Mouse (Mus musculus) limb, embryonic 13.5 days (tissue): ENCODE results near the gene Nog. TPM values are rescaled to one million over a fixed set of nuclear protein-coding genes. Genes with fewer than 3 reads are reported as not detected.

Experiments used
- ATAC-seq: fragments of 200-750 bp; cut with Nextera tagmentation; 2 replicates; pipeline ENCODE4 v1.8.0; 2017; ENCODE audit warnings: low read depth, moderate number of reproducible peaks, moderate TSS enrichment; ENCODE audit not compliant: low FRiP score
- H3K27ac ChIP-seq: fragments of 300-500 bp; sonication (generic); 2 replicates; pipeline ENCODE4 v1.5.1; 2015; ENCODE audit warnings: inconsistent platforms, mild to moderate bottlenecking, moderate library complexity
- H3K27me3 ChIP-seq: fragments of 300-500 bp; sonication (generic); 2 replicates; pipeline ENCODE4 v1.6.1; 2015; ENCODE audit warnings: mild to moderate bottlenecking, inconsistent platforms
- H3K36me3 ChIP-seq: fragments of 300-500 bp; sonication (generic); 2 replicates; pipeline ENCODE4 v1.6.1; 2015; ENCODE audit warnings: inconsistent platforms, mild to moderate bottlenecking, moderate library complexity
- H3K4me1 ChIP-seq: fragments of 300-500 bp; sonication (generic); 2 replicates; pipeline ENCODE4 v1.6.1; 2015; ENCODE audit warnings: inconsistent platforms
- H3K4me2 ChIP-seq: fragments of 300-500 bp; sonication (generic); replicated peaks from 2 replicates; pipeline ENCODE4 v1.6.1; 2015; ENCODE audit warnings: inconsistent platforms, mild to moderate bottlenecking, moderate library complexity
- H3K4me3 ChIP-seq: fragments of 300-500 bp; sonication (generic); 2 replicates; pipeline ENCODE4 v1.5.1; 2015; ENCODE audit warnings: moderate library complexity, mild to moderate bottlenecking, inconsistent platforms
- H3K9ac ChIP-seq: fragments of 300-500 bp; sonication (generic); 2 replicates; pipeline ENCODE4 v1.6.1; 2015; ENCODE audit warnings: mild to moderate bottlenecking, inconsistent platforms
- H3K9me3 ChIP-seq: fragments of 300-500 bp; sonication (generic); 2 replicates; pipeline ENCODE4 v1.6.1; 2016; ENCODE audit warnings: inconsistent platforms
- WGBS: fragments of 180-500 bp; shearing (Covaris S2); methylation state at CpG from one replicate; pipeline ENCODE4 v1.1.7; 2015; 5-methylcytosine and 5-hydroxymethylcytosine counted together
- polyA plus RNA-seq: library from polyadenylated mRNA; unstranded; fragments of >200 nt; fragmentation: Nextera tagmentation; extraction: Ambion mirVana; gene quantifications from 2 replicates; pipeline ENCODE4 v1.2.1, GENCODE M21; 2015

The Nog gene
- 8.5 and 9.7 TPM in 2 replicates for polyA plus RNA-seq

DNA sequence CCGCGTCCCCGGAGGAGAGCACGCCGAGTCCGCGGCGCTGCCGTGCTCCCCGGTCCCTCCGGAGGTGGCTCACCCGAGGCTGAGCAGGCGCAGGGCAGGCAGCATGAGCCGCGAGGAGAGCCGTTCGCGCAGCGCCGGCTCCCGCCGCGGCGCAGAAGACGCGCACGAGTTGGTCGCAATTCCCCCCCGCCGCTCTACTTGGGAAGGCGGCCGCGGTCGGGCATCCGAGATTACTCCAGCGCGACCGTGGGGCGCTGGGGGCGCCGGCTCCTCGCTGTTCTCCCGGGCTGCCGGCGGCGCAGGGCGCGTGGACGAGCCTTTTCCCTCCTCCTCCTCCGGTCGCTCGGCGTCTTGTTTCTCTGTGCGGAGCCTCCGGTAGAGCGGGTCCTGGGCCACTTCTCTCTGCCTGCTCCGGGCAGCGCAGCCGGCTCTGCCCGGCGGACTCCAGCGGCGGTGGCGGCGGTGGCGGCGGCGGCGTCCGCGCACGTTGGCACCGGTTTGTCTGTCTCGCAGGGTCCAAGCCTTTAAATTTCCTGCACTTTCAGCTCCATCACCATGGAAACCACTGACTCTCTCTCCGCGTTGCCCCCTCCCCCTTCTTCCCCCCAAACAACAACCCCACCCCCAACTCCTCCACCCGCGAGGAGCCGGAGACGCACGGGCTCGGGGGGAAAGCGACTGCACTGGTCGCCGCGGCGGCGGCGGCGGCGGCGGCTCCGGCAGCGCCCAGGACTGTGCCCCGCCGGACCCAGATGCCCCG is at the start of gene Nog:
Gene Nog (minus strand): TSS at position 277 of the 760 bp plus-strand sequence.
- under 1% methylated on average over 87 of the region's 97 CpGs for WGBS
- ATAC-seq = peak; percentile 49
- H3K9me3 ChIP-seq = no peaks in the 10 kb centered on the region

GRCm38 (mm10) chr11:89340238-89340637 is 38.1 kb upstream of the Nog start:
- no peaks in the 10 kb centered on the region for H3K36me3 ChIP-seq
- no peak overlapping the region for H3K4me2 ChIP-seq
- no peaks in the 10 kb centered on the region; the same call in 1 of the 2 replicates for H3K27me3 ChIP-seq
- H3K4me3 ChIP-seq = no peak overlapping the region
- no peak overlapping the region; the same call in 1 of the 2 replicates for H3K27ac ChIP-seq
- H3K9me3 ChIP-seq = 0 out of 2 replicates have a peak, but pooled peaks cover 4% of the 10 kb centered on the region
- peaks cover 12% of the 10 kb centered on the region for H3K4me1 ChIP-seq
- no peak for ATAC-seq
- no peak overlapping the region for H3K9ac ChIP-seq
- WGBS = 22% methylated on average over 12 of the region's 12 CpGs

More for the DNA sequence above, at the start of gene Nog:
- H3K9ac ChIP-seq = peak within 1 kb of the TSS; percentile 82
- peak within 1 kb of the TSS; percentile 90 for H3K27ac ChIP-seq
- H3K4me3 ChIP-seq = peak within 1 kb of the TSS; percentile 71
- H3K4me2 ChIP-seq = peak within 1 kb of the TSS; percentile 90
- peaks cover 27% of the 10 kb centered on the region for H3K4me1 ChIP-seq
- no peaks in the 10 kb centered on the region for H3K36me3 ChIP-seq
- H3K27me3 ChIP-seq = peaks cover 45% of the 10 kb centered on the region

- WGBS = 55% methylated on average over 8 of the region's 8 CpGs
- H3K27ac ChIP-seq = no peak overlapping the region
Measured at GRCm38 (mm10) chr11:89339783-89340182, 37.7 kb upstream of the Nog start.

GRCm38 (mm10) chr11:89337910-89338309 is 35.8 kb upstream of the Nog start:
- Histone ChIP-seq H3K36me3 (no peaks in the 10 kb centered on the region), H3K4me3 (no peak overlapping the region), H3K4me2 (no peak overlapping the region), H3K9me3 (0 out of 2 replicates have a peak, but pooled peaks cover 4% of the 10 kb centered on the region), H3K4me1 (peaks cover 12% of the 10 kb centered on the region), H3K27ac (no peak overlapping the region), H3K27me3 (no peaks in the 10 kb centered on the region; the same call in 1 of the 2 replicates), H3K9ac (no peak overlapping the region)
- ATAC-seq = no peak

More at GRCm38 (mm10) chr11:89339783-89340182, 37.7 kb upstream of the Nog start:
- H3K4me3 ChIP-seq = no peak overlapping the region
- H3K36me3 ChIP-seq = no peaks in the 10 kb centered on the region
- H3K4me2 ChIP-seq = no peak overlapping the region
- ATAC-seq = no peak
- H3K27me3 ChIP-seq = no peaks in the 10 kb centered on the region; the same call in 1 of the 2 replicates
- H3K9me3 ChIP-seq = 0 out of 2 replicates have a peak, but pooled peaks cover 4% of the 10 kb centered on the region
- H3K4me1 ChIP-seq = peaks cover 12% of the 10 kb centered on the region
- H3K9ac ChIP-seq = no peak overlapping the region

GRCm38 (mm10) chr11:89327089-89327881 is 25.2 kb upstream of the Nog start:
- ATAC-seq = peak; percentile 72; the same call in 1 of the 2 replicates
- no peak overlapping the region for H3K27ac ChIP-seq
- H3K4me2 ChIP-seq = no peak overlapping the region
- H3K36me3 ChIP-seq = no peaks in the 10 kb centered on the region
- peaks cover 14% of the 10 kb centered on the region for H3K4me1 ChIP-seq
- peaks cover 9% of the 10 kb centered on the region; the same call in 1 of the 2 replicates for H3K27me3 ChIP-seq
- H3K4me3 ChIP-seq = no peak overlapping the region
- H3K9me3 ChIP-seq = no peaks in the 10 kb centered on the region
- WGBS = 19% methylated on average over 11 of the region's 11 CpGs
- no peak overlapping the region for H3K9ac ChIP-seq

DNA sequence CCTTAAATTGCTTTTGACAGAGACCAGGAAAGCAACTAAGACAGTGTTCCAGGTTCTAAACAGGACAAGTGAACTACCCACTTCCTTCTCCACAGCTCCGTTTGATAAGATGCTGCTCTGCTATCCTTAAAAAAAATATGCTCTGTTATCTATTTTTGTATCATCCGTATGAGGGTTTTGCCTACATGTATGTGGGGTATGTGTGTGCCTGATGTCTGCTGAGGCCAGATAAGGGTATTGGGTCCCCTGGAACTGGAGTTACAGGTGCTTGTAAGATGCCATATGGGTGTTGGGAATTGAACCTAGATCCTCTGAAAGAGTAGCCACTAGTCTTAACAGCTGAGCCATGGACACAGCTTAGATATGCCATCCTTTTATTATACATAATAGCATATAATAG is 19.6 kb upstream of the Nog start:
- ATAC-seq = no peak
- Histone ChIP-seq H3K4me2 (no peak overlapping the region), H3K27me3 (peaks cover 17% of the 10 kb centered on the region; the same call in 1 of the 2 replicates), H3K4me3 (no peak overlapping the region), H3K27ac (no peak overlapping the region), H3K4me1 (peaks cover 4% of the 10 kb centered on the region), H3K36me3 (no peaks in the 10 kb centered on the region), H3K9ac (no peak overlapping the region), H3K9me3 (no peaks in the 10 kb centered on the region)
- 94% methylated on average over 2 of the region's 2 CpGs for WGBS

- Histone ChIP-seq H3K27ac (no peak overlapping the region), H3K9me3 (no peaks in the 10 kb centered on the region), H3K9ac (no peak overlapping the region), H3K4me3 (no peak overlapping the region), H3K36me3 (no peaks in the 10 kb centered on the region), H3K27me3 (peaks cover 11% of the 10 kb centered on the region; the same call in 1 of the 2 replicates), H3K4me2 (no peak overlapping the region), H3K4me1 (peaks cover 4% of the 10 kb centered on the region)
- no peak for ATAC-seq
- 56% methylated on average over 6 of the region's 6 CpGs for WGBS
Measured at GRCm38 (mm10) chr11:89319675-89320074, 17.5 kb upstream of the Nog start.

GRCm38 (mm10) chr11:89318324-89318723 is 16.2 kb upstream of the Nog start:
- 6% methylated on average over 8 of the region's 8 CpGs for WGBS
- no peak overlapping the region for H3K9ac ChIP-seq
- no peak overlapping the region for H3K4me3 ChIP-seq
- no peaks in the 10 kb centered on the region for H3K36me3 ChIP-seq
- H3K27me3 ChIP-seq = peaks cover 16% of the 10 kb centered on the region; the same call in 1 of the 2 replicates
- no peak overlapping the region for H3K27ac ChIP-seq
- no peak overlapping the region for H3K4me2 ChIP-seq
- H3K9me3 ChIP-seq = no peaks in the 10 kb centered on the region
- ATAC-seq = no peak
- peaks cover 4% of the 10 kb centered on the region for H3K4me1 ChIP-seq

DNA sequence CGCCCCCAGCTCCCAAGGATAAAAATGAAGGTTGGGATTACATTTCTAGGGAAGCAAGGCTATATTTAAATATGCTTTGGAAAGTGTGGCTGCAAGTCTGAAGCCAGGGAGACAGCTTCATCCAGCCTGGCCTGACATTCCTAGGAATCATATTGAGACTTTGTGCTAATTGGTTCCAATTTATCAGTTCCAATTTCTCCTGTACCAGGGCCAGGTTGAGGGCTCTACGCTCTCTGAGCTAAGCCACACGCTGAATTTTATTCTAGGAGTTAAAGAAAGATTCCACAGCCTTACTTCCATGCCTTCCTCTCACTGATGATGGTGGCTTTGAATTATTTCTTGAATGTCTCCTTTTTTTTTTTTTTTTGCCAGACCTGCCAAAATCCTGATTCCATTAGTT is 15.6 kb upstream of the Nog start:
- peaks cover 16% of the 10 kb centered on the region; the same call in 1 of the 2 replicates for H3K27me3 ChIP-seq
- 61% methylated on average over 3 of the region's 3 CpGs for WGBS
- no peak overlapping the region for H3K9ac ChIP-seq
- H3K9me3 ChIP-seq = no peaks in the 10 kb centered on the region
- no peak overlapping the region for H3K27ac ChIP-seq
- H3K36me3 ChIP-seq = no peaks in the 10 kb centered on the region
- ATAC-seq = no peak
- H3K4me3 ChIP-seq = no peak overlapping the region
- H3K4me2 ChIP-seq = no peak overlapping the region
- peaks cover 5% of the 10 kb centered on the region for H3K4me1 ChIP-seq

DNA sequence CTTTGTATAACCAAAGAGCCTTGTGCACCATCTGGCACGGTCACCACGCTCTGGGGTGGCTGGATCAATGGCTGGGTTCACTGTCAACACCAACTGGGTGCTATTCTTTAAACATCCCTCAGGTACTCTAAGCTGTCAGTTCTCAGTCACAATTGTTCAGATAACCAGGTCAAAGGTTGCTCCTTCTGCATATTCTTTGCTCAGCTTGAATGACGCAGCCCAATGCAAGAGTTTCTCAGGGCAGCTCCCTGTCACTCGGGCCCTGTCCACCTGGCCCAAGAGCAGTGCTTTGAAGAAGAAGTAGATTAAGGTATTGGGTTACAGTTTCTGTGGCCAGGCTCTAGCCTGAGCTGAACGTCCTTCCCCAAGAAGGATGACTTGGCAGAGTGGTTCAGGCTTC is 12.2 kb upstream of the Nog start:
- Histone ChIP-seq H3K9ac (no peak overlapping the region), H3K4me3 (no peak overlapping the region), H3K4me1 (peaks cover 10% of the 10 kb centered on the region), H3K4me2 (no peak overlapping the region), H3K27ac (no peak overlapping the region), H3K27me3 (peaks cover 16% of the 10 kb centered on the region; the same call in 1 of the 2 replicates), H3K36me3 (no peaks in the 10 kb centered on the region), H3K9me3 (no peaks in the 10 kb centered on the region)
- ATAC-seq = no peak
- 54% methylated on average over 5 of the region's 5 CpGs for WGBS

GRCm38 (mm10) chr11:89312378-89312777 is 10.2 kb upstream of the Nog start:
- ATAC-seq = no peak
- peaks cover 19% of the 10 kb centered on the region for H3K27me3 ChIP-seq

GRCm38 (mm10) chr11:89310217-89310616 is 8.1 kb upstream of the Nog start:
- Histone ChIP-seq H3K36me3 (no peaks in the 10 kb centered on the region), H3K9ac (no peak overlapping the region), H3K4me2 (no peak overlapping the region), H3K4me1 (peaks cover 10% of the 10 kb centered on the region; the same call in 1 of the 2 replicates), H3K4me3 (no peak overlapping the region), H3K27ac (no peak overlapping the region), H3K9me3 (no peaks in the 10 kb centered on the region), H3K27me3 (peaks cover 30% of the 10 kb centered on the region)
- ATAC-seq = no peak
- WGBS = 63% methylated on average over 11 of the region's 11 CpGs

More at GRCm38 (mm10) chr11:89312378-89312777, 10.2 kb upstream of the Nog start:
- no peak overlapping the region for H3K27ac ChIP-seq
- peaks cover 10% of the 10 kb centered on the region; the same call in 1 of the 2 replicates for H3K4me1 ChIP-seq
- no peaks in the 10 kb centered on the region for H3K36me3 ChIP-seq
- no peaks in the 10 kb centered on the region for H3K9me3 ChIP-seq
- no peak overlapping the region for H3K4me2 ChIP-seq
- 15% methylated on average over 3 of the region's 3 CpGs for WGBS
- no peak overlapping the region for H3K4me3 ChIP-seq
- no peak overlapping the region for H3K9ac ChIP-seq
